Mouse (Mus musculus): ENCODE measurements around the gene Fndc4.

Fndc4 gene

DNA sequence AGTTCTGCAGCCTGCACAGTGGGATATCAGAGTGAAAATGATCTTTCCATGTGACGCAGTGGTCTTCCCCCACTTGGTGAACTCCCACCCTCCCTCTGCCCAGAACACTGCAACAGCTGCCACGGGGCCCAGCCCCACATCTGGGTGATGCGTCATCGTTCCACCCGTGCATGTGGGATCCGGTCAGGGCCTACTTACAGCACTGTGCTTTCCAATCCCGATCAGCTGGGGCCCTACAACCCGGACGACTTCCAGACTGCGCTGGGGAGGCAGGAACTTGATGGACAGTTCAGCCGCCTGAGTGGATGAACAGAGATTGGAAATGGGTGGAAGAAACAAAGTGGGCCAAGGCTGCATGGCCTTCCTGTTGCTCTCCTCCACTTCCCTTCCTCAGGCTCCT lies 38.3 kb downstream of the Fndc4 start:
- DNase-seq (ENCODE audit: extremely low read depth, low read depth), result no peak

DNA sequence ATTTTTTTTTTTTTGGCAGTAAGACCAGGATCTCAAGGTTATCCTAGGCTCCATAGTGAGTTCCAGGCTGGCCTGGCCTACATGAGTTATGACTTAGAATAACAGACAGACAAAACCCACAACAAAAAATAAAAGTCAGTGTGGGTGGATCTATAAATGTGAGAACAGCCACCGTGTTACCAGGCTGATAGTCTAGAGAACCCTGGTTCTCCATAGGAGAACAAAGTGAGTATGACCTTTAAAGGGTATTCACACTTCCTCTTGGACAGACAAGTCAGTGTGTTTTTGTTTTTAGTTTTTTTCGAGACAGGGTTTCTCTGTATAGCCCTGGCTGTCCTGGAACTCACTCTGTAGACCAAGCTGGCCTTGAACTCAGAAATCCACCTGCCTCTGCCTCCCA lies 39.9 kb downstream of the Fndc4 start:
- DNase-seq (ENCODE audit: extremely low read depth, low read depth), result no peak

DNA sequence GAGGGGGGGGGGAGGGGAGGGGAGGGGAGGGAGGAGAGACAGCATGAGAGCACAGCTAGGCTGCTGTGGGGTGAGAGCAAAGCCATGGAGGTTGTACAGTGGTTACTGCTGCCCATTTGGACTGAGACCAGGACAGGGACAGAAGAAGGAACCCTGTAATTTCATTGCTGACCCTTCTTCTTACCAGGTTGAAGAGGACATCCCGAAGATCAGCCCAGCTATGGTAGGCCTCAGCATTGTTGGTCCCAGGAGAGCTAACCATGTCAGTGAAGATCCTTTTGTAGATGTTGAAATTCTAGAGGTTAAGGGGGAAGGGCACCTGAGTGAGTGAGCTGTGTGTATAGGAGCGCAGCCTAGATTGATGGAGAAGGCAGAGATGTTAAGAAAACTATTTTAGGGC lies 40.5 kb downstream of the Fndc4 start:
- DNase-seq (ENCODE audit: extremely low read depth, low read depth), result no peak

DNA sequence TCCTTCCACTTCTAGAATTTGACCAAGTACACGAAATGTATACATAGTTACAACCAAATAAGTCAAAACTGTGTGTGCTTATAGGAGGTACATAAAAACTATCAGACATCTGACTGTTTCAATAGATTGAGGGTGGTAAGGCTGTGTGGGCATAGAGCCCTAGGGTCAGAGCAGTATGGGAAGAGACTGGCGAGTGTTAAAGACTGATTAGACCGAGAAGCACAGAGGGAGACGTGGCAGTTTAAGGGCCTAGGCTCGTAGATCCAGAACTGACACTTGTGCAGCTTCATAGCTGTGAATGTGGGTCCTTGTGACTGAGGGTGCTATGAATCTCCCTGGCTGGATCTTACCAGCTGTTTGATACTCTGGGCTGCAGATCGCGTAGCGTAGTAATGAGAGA lies 41.0 kb downstream of the Fndc4 start:
- no peak for DNase-seq (ENCODE audit: extremely low read depth, low read depth)

DNA sequence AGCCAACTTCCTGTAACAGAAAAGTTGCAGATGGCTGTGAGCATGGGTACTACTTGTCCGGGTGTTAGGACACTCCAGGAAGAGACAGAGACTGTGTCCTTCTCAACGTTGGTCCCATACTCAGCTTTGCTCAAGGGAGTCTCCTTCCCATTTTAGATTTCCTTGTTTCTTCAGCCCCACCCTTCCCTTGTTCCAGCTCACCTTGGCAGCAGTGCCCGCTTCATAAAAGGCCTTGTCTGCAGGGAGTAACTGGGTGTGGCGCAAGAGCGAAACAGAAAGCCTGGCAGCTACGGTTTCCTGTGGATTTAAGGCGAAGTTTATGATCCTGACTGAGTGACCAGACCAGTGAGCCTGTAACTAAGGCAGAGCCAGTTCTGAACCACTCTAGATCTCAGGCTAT lies 41.4 kb downstream of the Fndc4 start:
- no peak for DNase-seq (ENCODE audit: extremely low read depth, low read depth)

DNA sequence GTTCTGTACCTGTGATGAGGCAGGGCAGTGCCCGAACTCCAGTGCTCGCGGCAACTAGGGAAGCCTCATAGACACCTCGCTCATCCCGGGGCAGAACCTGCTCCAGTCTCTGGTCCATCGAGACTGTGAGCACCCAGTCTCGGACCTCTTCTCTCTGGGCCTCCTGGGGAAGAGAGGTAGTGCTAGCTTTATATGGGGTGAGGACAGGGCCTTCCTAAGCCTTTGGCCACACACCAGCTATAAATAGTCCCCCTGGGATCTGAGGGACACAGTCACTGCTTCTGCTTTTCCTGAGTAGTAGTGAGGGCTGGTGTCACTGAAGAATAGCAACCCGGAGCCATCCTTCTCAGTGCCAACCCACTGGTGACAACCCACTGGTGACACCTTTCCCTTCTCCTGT lies 42.1 kb downstream of the Fndc4 start:
- no peak for DNase-seq (ENCODE audit: extremely low read depth, low read depth)

DNA sequence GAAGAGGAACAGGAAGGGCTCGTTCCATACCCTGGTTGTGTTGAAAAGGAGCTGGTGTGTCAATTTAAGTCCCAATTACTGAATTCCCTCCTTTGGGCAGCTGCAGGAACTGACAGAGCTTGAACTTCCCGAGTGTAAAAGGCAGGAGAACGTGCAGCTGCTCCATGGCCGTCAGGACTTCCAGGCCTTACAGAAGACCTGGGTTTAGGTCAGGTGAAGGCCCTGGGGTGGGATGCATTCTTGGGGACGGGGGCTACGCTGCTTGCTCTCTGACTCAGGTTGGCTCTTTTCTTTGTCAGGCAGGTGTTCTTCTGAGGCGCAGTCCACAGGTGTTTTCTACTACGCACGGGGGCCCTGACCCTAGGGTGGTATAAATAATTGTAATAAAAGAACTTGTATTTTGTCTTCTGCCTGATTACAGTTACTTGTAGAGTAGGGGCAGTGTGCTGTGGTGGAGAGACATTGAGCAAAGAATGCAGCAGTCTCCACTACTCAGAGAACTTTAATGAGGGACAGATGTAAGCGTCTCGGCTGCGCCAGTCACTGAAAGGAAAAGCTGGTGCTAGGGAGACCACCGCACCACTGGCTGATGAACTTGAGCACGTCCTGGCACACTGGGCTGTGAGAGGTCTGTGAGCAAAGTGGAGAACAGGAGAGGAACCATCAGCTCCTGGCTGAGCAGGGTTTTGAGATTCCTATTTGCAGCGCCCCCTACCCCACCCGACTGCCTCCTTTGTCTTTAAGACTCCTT lies 42.9 kb downstream of the Fndc4 start:
- no peak for DNase-seq (ENCODE audit: extremely low read depth, low read depth)

DNA sequence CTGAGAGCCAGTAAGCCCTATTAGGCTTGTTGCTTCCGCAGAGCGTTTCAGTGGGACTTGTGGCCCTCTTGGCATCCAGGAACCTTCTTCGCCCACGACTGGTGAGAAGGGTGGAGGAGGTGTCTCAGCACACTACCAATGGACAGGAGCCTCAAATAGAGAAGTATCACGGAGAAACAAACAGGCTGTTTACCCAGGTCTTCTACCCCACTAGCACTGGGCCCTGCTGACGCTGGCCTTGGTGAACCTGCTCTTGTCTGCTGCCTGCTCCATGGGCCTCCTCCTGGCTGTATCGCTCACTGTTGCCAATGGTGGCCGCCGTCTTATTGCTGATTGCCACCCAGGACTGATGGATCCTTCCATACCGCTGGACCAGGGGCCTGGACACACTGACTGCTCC lies 43.7 kb downstream of the Fndc4 start:
- DNase-seq (ENCODE audit: extremely low read depth, low read depth), result no peak

DNA sequence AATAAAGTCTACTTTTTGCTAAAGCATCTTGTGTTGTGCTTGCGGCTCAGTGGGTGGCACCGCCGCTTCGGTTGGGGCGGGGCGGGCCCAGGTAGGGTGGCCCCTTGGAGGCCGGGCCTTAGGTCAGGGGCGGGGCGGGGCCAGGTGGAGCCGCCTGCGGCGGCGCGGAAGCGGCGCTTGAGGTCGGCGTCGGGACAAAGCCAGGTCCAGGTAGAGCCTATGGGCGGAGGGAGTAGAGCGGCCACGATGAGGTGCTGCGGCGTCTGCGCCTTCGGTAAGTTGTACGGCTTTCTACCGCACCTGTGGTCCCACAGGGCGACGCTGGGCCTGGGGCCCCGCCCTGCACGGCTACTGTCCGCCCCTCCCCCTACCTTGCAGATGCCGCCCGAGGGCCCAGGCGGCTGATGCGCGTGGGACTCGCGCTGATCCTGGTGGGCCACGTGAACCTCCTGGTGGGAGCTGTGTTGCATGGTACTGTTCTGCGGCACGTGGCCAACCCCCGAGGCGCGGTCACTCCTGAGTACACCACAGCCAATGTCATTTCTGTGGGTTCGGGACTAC lies 44.3 kb downstream of the Fndc4 start, which contains the start of gene Krtcap3:
Krtcap3 (plus strand) TSS at position 151 of the 561 bp plus-strand sequence.
- DNase-seq (ENCODE audit: extremely low read depth, low read depth), result no peak

DNA sequence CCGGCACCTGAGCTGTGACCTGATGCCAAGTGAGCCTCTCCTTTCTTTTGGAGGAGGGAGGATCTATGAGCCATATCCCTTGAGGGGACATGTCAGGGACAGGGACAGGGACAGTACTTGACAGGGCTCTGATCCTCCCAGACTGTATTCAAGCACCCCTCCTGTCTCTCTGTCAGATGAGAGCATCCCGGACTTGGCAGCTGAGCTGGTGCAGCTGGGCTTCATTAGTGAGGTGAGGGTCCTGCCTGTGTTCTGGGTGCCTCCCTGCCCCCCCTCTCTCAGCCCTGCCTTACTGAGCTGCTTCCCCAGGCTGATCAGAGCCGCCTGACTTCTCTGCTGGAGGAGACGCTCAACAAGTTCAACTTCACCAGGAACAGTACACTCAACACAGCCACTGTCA lies 45.2 kb downstream of the Fndc4 start:
- no peak for DNase-seq (ENCODE audit: extremely low read depth, low read depth)
